Mouse (Mus musculus) retina, postnatal 7 days (tissue): ENCODE results near the gene Dll1.

Source experiments
- DNase-seq: peaks from one replicate; pipeline ENCODE4 v3.0.0-alpha.2; 2012; ENCODE audit warnings: low read depth, low spot score

Dll1 gene

DNA sequence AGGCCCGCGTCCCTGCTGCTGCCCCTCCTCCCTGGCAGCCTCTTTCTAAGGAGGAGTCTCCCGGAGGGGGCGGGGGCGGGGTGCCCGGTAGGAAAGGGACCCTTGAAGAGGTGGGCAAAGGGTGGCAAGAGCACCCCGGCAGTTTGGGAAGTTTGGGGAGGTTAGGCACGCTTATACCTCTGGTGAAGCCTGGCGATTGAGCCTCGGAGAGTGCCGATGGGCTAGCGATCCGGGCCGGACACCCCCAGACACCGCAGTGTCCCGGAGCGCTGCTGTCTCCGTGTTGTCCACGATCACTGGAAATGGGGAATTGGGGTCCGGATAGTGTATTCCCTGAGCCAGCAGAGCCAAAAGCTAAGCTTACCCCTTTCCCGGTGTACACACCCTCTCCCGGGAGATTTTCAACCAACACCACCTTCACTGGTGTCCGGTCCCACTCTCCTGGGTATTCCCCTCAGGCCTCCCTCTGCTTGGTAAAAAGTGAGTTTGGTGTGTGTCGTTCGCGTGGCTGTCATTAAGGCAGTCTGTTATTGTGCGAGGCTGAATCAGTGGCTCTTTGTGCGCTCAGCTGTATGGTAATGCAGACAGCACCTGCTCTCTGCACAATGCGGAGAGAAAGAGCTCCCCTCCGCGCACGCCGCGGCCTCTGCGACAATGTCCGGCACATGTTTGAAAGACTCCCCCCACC lies at the start of gene Dll1:
Gene Dll1 (minus strand): TSS at position 379 of the 688 bp plus-strand sequence.
- no peak for DNase-seq

DNA sequence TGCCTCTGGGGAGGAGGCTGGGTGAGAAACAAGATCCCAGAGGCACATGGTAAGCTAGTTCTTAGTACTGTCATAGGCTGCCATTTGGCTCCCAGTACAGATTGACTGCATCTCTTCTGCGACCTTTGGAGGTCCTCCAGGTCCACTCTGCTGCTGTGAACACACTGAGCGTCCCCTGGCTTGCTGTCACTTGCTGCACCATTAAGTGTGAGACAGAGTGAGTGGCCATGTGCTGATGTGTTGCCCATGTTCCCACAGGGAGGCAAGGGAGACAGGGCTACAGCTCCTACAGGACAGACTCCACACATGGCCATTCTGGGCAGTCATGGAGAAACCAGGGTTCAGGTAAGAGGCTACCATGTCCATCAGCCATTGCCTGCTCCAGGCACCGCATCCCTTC lies 49.3 kb upstream of the Dll1 start:
- no peak for DNase-seq

DNA sequence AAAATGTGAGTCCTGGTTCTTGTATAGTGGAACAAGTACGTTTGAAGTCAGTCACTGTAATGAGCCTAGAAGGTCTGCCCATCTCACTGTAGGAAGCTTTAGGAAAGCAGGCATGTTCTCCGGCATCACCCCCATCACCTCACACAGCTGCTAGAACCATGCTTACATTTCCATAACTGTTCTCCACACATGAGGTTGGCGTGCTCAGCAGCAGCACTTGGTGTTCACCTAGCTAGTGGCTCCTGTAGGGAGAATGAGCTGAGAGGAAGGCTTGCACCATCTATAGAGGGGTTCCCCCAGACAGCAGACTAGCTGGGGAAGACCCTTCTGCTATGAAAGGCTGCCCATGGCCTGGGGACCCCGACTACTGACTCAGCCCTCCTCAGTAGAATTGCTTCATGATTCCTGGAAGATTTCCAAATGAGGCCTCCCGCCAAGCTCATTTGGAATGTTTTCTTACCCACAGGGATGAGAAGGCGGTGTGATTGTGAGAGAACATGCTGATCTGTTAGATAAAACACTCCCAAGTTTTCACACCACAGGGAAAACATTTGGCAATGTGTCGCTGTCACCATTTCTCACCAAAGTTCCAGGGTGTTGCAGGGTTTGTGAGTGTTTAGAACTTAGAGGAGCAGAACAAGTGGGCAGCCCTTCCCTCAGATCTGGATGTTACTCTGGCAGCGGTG lies 46.6 kb upstream of the Dll1 start:
- no peak for DNase-seq

DNA sequence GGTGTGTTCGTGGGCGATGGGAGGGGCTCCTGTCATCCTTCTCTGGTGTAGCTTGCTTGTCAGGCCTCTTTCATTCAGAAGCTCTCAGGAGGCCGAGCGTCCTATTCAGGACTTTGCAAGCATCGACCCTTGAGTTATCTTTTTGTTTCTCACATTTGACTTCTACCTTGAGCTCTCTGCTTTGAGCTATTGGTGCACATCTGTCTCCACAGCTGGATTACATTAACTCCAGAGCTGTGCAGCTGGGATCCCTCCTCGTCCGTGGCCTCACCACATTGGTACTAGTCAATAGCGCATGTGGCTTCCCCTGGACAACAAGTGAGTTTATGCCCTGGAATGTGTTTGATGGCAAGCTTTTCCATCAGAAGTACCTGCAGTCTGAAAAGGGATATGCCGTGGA lies 46.0 kb upstream of the Dll1 start:
- no peak for DNase-seq

DNA sequence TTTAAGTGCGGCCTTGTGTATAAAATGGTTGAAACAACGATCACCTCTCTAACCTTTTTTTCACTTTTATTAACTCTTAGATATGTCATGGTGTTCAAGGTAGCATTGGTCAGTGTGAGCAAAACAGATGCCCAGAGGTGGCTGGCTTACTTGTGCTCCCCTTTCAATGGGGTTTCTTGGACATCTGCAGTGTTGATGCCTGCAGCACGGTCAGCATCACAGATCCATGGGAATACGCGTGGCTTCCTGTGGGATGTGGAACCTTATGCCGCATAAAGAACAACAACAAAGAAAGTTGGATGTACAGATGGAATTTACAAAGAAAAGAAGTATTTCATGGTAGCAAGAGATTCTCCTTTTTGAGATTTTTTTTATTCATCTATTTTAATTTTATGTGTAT lies 44.8 kb upstream of the Dll1 start:
- DNase-seq = no peak

DNA sequence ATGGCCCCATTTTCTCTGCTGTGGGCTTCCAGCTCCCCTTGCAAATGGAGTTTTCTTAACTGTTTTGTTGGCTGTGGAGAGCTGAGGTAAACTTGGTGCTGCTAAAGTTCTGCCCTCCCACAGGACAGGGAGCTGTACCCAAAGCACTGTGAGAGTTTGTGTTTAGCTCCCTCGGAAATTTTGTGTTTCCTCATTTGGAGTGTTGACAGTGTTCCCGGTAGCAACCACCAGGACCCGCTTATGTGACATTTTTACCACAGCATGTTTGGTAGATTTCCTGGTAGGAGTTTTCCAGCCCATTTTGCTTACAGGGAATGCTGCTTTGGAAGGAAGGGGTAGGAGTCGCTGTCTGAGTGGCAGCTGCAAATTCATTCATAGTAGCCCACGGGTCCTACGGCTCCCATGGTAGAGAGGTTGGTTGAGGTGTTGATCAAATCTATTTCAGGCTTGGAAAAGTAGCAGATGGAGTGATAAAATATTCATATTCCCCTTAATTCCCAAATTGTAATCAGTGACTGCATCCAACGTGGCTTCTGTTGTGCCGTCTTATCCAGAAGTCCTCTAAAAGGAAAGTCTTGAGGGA lies 43.4 kb upstream of the Dll1 start:
- no peak for DNase-seq

DNA sequence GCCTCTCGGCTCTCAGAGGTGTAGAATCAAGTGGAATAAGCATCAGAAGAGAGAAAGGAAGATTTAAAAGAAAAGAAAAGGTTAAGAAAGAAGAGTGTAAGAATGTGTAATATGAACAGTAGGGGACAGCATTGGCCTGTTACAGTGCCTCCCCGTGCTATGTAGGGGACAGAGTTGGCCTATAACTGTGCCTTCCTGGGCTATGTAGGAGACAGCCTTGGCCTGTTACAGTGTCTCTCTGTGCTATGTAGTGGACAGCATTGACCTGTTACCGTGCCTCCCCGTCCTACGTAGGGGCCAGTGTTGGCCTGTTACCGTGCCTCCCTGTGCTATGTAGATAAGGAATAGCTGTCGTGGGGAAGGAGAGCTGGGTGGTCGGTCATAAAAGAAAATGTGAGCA lies 42.9 kb upstream of the Dll1 start:
- no peak for DNase-seq

DNA sequence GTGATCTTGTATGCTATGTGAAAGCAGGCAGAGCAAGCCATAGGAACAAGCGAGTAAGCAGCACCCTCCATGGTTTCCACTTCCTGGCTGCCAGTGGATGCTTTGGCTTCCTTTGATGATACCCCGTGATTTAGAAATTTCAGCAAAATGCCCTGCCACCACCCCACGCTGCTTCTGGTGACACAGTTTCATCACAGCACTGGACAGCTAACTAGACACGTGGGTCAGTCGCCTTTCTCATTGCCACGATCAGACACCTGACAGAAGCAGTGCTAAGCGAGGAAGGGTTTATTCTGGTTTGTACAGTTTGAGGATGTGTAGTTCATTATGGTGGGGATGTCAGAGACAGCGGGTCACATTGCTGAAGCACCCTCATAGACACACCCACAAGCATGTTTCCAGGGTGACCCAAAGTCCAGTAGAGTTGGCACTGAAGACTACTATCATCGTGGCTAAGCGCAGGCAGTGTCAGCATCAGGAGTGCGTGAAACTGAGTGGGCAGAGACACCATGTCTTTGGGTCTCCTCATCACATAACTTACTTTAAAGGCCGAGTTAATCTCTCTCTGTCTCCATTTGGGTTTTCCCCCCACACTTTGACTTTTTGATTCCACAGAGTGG lies 40.0 kb upstream of the Dll1 start:
- no peak for DNase-seq

DNA sequence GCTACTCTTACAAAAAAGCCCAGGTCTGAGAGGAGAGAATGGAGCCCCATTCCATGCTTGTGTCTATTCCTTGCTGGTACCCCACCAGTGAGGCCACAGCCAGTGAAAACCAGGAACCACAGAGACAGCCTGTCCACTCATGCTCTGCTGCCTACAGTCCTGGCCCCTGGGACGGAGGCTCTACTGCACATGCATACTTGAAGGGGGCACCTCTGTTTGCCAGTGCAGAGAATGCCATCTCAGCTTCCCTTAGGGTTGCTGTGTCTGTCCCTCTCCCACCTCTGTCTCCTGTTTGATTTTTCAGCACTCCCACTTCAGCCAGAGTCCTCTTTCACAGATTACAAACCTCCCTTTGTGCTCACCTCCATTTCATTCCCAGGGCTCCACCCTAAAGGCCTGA lies 34.2 kb upstream of the Dll1 start:
- DNase-seq = no peak

DNA sequence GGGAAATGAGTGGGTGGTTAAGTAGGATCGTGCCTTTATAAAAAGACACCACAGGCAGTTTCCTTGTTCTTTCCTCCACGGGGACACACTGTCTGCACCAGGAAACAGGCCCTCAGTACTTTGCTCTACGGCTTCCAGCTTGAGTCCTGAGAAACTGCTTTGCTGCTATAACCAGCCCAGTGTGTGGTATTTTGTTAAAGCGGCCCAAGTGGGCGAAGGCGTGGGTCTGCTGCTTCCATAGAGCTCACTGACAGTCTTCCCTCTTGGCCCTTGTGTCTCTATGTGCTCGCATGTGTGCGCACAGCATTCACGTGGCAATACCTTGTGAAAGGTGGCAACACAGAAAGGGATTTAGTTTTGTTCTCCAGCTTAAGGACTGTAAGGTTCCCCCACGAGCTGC lies 32.6 kb upstream of the Dll1 start:
- DNase-seq = no peak

DNA sequence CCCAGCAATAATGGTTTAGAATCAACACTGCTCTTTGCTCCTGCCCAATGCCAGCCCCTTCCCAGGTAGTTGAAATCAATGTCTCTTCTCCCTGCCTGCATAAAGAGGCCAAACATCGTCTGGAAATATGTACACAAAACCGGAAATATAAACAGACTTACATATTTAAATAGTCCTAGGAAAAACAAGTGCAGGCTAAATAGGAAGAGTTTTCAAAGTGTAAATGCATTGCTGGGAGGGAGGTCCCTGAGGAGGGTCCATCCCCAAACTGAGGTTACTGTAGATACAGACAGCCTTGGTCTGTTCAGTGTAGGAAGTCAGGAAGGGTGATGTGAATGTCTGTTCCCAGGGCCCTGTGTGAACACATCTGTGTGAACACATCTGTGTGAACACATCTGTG lies 29.9 kb upstream of the Dll1 start:
- DNase-seq = no peak

DNA sequence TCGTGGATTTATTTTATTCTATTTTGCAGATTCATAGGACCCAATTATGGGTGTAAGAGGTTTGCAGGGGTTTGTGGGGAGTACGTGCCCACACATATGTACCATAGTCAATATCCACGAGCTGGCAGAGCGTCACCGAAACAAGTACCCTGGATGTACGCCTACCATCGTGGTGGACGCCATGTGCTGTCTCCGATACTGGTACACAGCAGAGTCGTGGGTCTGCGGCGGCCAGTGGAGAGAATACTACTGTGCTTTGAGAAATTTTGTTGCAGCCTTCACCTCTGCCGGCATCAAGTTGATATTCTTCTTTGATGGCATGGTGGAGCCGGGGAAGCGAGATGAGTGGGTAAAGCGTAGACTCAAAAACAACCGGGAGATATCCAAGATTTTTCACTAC lies 25.0 kb upstream of the Dll1 start:
- no peak for DNase-seq

DNA sequence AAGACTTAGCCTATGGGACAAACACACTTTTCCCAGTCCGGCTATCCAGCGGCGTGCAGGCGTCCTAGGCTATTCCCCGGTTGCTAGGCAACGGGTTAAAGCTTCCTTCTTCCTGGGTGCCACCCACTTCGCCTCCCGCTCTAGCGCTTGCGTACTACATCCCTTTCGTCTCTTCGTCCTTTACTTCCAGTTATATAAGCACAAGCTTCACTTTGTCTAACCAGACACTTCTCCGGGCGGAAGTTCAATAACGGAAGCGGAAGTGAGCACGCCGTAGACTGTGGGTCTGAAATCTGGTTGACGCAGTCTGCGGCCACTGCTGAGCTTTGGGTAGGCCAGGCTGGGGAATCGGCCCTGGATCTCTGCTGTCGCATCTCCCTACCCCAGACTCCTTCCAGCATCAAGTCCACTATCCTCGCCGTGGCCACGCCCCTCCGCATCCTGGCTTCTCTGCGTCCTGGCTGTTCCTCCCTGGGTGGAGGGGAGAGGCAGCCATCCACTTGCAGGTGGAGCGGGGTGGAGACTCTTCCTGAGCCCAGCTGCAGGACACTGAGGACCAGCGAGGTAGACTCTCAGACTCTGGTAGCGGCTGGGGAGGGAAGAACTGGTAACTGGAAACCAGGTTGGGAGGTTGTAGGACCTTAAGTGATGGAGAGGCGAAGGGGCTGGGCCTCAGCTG lies 19.5 kb upstream of the Dll1 start, which contains the start of gene Fam120b:
Gene Fam120b (plus strand): TSS at position 206 of the 679 bp plus-strand sequence.
- DNase-seq = peak; percentile 86

DNA sequence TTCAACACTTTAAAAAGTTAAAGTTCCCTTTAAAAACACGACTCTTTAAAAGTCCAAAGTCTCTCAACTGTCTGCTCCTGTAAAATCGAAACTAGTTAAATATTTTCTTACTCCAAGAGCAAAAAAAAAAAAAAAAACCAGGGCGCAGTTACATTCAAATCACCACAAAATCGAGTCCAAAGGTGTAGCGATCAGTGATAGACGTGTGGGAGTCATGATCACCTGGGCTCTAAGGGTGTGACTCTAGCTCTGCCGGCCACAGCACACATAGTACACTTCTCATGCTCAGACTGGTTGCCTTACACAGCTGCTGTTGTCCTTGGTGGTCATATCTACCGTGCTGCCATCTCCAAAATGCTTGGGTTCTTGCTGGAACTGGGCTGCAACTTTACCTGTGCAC lies 12.7 kb upstream of the Dll1 start:
- no peak for DNase-seq

DNA sequence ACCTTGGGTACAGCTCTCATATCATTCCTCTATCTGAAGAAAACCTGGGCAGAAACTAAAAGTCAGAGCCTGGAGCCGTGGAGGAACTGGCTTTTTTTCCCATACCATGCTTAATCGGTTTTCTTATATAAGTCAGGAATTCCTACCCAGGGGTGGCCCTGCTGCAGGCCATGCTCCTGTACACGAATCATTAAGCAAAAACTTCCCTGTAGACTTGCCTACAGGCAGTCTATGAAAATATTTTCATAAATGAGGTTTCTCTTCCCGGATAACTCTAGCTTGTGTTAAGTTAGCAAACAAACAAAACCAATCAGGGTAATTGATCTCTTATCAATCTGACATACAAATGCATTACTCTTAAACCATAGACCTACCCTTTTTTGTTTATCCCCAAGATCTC lies 12.2 kb upstream of the Dll1 start:
- no peak for DNase-seq

DNA sequence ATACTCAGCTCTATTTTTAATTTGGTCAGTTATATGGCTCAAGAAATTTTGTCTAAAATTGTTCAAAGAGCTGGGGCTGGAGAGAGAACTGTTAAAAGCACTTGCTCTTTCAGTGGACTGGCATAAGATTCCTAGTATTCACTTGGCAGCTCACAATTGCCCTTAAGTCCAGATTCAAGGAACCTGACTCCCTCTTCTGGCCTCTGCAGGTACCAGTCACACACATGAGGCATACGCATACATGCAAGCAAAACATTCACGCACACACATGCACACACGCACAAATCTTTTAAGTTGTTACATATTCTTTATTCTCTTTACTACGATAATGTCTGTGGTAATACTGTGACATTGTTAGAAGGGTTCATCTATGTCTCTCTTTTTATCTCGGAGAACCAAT lies 6.7 kb upstream of the Dll1 start:
- DNase-seq = no peak

DNA sequence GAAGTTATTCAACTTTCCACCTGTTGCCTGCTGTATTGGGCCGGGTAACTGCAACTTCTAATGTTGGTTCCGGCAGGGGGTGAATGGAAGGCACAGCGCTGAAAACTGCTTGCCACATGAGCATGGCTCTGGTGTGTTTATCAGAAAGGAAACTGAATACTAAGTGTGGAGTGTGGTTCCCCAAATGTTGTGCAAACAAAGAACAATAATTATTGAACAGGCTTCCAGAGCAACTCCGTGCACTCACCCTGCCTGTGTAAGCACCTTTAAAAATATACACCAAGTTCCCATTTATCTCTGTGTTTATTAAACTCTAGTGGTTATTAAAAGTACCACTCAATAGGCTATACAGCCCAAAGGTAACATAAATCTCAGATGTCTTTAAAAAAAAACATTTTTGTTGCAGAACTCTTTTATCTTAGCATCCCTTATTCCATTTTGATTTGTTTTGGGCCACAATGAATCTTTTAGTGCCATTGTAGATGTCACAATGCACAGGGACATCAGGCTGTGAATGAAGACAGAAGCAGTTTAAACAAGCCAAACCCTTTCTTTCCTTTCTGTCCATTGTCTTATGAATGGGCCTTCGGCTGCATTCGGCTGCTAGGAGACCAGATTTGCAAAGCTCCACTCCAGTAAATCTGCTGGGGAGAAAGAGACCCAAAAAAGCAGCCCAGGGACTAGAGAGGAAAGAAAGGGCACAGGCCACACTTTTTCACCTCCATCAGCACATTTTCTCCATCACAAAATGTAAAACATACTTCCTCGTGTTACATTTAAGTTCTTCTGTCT lies 5.4 kb upstream of the Dll1 start:
- DNase-seq = no peak

DNA sequence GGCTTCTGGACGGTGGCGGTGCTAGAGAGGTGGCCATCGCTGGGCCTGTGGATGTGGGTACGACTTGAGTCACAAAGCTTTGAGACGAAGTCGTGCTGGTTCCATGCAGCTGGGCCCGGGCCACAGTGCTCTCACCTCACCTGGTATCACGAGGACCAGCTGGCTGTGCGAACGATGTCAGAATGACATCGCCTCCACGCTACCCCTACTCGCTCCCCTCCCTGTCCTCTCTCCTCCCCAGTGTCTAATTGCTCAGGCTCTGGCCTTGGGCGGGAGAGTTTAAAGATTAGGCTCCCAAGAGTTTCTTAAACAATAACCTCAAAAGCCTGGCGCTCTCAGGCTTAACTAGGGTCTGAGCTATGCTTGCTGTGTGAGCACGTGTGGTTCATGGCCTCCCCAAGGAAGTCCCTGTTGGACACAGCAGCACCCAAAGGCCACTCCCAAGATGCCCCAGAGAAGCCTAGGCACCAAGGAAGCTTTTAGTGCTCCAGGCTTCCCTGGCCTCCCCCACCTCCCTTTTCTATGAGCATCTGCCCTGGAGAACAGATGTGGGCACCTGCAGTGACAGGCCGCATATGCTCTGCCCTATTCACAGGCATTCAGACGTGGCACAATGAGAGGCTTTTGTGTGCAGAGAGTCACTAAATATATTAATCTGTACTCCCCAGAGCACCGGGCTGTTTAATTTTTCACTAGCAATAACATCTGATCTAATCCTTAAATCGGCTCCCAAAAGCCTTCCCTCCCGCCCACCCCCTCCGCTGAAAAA lies 4.6 kb upstream of the Dll1 start:
- no peak for DNase-seq

DNA sequence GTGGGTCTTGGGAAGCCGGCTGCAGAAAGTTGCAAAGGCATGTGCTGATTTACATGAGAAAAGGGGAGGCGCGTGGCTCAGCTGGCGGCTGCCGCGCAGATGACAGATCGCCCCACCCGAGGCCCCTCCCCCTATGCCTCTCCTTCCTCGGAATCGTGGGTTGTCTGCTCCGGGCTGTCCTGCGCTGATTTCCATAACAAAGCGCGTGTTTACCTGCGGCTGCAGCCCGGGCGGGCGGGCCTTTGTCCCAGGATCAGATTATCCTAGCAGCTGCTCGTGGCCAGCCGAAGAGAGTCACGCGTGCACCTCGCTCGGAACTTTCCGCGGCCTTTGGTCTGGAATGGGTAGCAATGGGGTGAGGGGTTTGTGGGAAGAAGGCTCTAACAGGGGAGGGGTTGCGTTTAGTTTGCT lies 4.0 kb upstream of the Dll1 start:
- DNase-seq = no peak

DNA sequence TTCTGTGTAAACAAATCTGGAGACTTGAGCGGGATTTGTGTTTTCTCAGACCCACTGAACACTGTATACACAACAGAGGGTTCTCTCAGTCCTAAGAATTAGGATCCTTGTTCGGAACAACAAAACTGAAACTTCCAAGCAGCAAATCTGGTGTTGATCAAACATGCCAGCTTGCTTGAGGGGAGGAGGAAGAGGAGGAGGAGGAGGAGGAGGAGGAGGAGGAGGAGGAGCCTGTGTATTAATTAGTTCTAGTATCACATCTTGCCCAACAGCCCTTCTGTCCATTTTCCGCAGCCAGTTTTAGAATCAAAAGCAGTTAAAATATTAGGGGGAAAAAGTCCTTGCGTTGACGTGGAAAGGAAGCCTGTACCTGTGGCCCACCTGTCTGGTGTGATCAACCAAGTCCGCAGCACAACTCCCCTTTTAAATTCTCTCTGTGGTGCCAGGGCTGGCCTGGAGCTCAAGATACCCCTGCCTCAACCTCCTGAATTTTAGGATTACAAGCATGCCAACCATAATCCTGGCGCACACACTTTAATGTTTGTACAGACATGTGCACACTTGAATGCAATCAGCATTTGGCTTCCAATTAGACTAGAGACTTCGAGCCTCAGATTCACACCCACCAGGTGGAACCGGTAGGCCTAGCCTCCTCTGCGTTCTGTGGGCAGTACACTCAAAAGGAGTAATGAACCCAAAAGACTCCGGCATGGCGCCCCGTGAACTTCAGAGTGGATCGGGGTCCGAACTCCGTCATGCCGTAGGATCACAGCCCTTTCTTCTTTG lies 3.3 kb upstream of the Dll1 start:
- DNase-seq = no peak
